Mouse (Mus musculus): ENCODE data around the gene Cacna1c. TPM values are rescaled to one million over a fixed set of nuclear protein-coding genes. Genes with fewer than 3 reads are reported as not detected.
A peak's percentile ranks its signal among the peaks of the same experiment; 100 is the strongest.

Cacna1c gene
- polyA plus RNA-seq, 1 experiment from 2014 or later = 2.1 TPM

DNA sequence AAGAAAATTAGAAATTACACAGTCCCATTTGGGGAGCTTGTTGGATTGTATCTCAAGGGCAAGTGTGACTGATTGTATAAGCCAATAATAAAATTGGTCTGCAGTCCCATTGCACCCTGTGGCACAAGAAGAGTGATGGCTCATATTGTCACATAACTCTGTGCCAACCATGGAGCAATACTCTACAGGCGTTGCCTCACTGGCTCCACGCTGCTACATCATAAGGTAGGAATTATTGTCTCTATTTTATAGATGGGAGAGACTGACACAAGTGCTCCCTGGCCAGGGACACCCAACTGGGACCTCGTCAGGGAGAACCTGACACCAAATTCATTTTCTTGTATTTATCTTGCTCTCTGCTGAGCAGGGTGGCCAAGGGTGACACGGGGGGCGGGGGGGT lies 85.8 kb downstream of the Cacna1c start:
- POLR2A ChIA-PET = interaction anchor here (0.6 kb wide), 1 partner anchor 257 kb away, joined by 3 read pairs; no protein-coding TSS in a partner anchor
- ATAC-seq = no peak
- no peak for DNase-seq (ENCODE audit: low read depth, low spot score)
- H3K27me3 ChIP-seq = peaks cover 18% of the 10 kb centered on the region
- in situ Hi-C loops (cut with MboI; ENCODE audit: low pct_unique_long_range_greater_than_20kb) = no loop called here
- TF ChIP-seq CTCF (IDR thresholded peaks at IDR 0.05) = no peak
- CTCF ChIA-PET = interaction anchor here (1.2 kb wide), 1 partner anchor 464 kb away, joined by 3 read pairs; no protein-coding TSS in a partner anchor

GRCm38 (mm10) chr6:119108466-119109394 lies 87.5 kb downstream of the Cacna1c start:
- peak; percentile 67 for TF ChIP-seq CTCF (IDR thresholded peaks at IDR 0.05)
- in situ Hi-C loops (cut with MboI; ENCODE audit: low pct_unique_long_range_greater_than_20kb) = no loop called here
- ChIA-PET POLR2A (no interaction called here), CTCF (interaction anchor here (1.0 to 1.5 kb wide), 2 partner anchors 317 to 462 kb away, joined by 3 to 4 read pairs; no protein-coding TSS in a partner anchor)
- ATAC-seq = peak; percentile 58
- H3K27me3 ChIP-seq = peaks cover 18% of the 10 kb centered on the region
- DNase-seq (ENCODE audit: low read depth, low spot score) = no peak

- DNase-seq (ENCODE audit: low read depth, low spot score) = no peak
- peaks cover 18% of the 10 kb centered on the region for H3K27me3 ChIP-seq
- ChIA-PET CTCF (interaction anchor here (1.0 to 1.5 kb wide), 2 partner anchors 316 to 461 kb away, joined by 3 to 4 read pairs; no protein-coding TSS in a partner anchor), POLR2A (no interaction called here)
- TF ChIP-seq CTCF (IDR thresholded peaks at IDR 0.05) = peak; percentile 25
- in situ Hi-C loops (cut with MboI; ENCODE audit: low pct_unique_long_range_greater_than_20kb) = no loop called here
- peak; percentile 6 for ATAC-seq
Observed at GRCm38 (mm10) chr6:119107856-119108465, 88.3 kb downstream of the Cacna1c start.

DNA sequence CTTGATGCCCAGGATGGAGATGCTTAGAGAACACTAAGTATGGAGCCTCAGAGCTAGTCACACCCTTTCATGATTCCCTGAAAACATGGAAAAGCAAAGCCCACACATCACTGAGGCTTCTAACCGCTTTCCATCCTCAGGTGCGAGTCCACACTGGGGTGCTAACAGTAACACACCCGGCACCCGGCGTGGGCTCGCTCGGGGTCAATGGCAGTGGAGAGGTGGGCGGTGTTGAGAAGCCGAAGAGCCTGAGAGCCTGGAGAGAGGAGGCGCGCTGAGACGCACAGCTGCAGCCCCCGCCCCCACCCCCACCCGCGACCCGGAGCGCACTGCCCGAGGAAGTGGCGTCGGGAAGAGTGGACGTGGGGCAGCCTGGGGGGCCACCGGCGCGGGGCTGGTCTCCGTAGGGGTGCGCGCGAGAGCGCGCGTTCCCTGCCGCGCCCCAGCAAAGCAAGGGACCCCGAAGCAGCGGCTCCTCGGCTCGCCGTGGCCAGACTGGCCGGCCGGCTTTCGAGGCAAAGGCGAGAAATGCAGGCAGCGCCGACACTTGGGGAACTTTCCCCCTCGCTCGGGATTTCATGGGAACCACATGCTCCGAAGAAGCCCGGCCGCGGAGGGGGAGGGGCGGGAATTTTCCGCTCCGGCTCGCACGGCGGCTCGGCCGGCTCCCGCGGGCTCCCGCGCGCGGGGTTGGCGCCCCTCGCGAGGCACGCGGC lies 88.9 kb downstream of the Cacna1c start:
- ATAC-seq (peak; percentile 7), DNase-seq (ENCODE audit: low read depth, low spot score) (no peak)
- H3K27me3 ChIP-seq = peaks cover 18% of the 10 kb centered on the region
- no peak for TF ChIP-seq CTCF (IDR thresholded peaks at IDR 0.05)
- CTCF ChIA-PET = interaction anchor here (1.2 to 1.4 kb wide), 2 partner anchors 453 to 480 kb away, joined by 3 read pairs; no protein-coding TSS in a partner anchor
- in situ Hi-C loops (cut with MboI; ENCODE audit: low pct_unique_long_range_greater_than_20kb) = no loop called here
- POLR2A ChIA-PET = no interaction called here

GRCm38 (mm10) chr6:119106726-119107125 lies 89.5 kb downstream of the Cacna1c start:
- TF ChIP-seq CTCF (IDR thresholded peaks at IDR 0.05) = no peak
- in situ Hi-C loops (cut with MboI; ENCODE audit: low pct_unique_long_range_greater_than_20kb) = no loop called here
- H3K27me3 ChIP-seq = peaks cover 18% of the 10 kb centered on the region
- ATAC-seq (no peak), DNase-seq (ENCODE audit: low read depth, low spot score) (no peak)
- CTCF ChIA-PET = interaction anchor here (1.2 to 3.4 kb wide), 3 partner anchors 452 to 480 kb away, joined by 3 to 19 read pairs (median 3); no protein-coding TSS in a partner anchor
- POLR2A ChIA-PET = interaction anchor here (0.6 kb wide), 1 partner anchor 135 kb away, joined by 6 read pairs; no protein-coding TSS in a partner anchor

DNA sequence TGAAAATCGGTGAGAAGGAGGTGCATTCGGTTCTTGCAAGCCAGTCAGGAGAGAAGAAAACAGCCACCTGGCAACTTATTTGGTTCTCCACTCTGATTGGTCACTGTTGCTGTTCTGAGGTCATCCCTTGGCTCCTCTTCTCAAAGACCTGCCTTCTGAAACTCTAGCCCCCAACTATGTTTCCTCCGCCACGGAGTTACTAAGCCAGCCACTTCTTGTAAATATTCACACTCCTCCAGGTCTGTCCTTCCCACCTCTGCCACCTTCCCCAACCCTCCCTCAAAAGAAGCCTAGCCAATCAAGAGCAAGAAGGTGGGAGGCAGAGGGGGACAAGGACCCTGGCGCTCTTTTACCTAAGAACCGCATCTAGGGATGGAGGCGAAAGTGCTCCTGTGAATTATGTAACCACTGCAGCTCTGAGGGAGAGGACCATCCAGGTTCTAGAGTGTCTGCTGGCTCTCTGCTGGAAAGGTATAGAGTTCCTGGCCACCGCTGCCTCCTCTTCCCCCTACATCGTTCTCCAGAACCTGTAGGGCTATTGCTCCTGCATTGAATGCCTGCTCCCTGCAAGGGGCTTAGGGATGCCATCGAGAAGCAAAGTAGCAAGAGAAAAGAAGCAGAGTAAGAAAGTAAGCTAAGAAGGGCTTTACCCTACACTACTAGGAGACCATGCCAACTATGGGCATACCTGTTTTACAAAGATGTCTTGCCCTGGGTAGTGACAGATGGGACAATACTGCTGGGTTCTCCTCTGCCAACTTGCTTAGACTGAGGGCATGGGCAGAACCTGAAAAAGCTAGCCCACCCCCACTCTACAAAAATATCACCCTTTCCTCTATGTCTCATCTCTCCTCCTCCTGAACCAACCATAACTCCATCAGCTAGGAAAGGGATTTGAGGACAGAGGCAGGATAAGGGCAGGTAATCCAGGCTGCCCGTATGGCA lies 90.3 kb downstream of the Cacna1c start:
- in situ Hi-C loops (cut with MboI; ENCODE audit: low pct_unique_long_range_greater_than_20kb) = no loop called here
- CTCF ChIA-PET = interaction anchor here (1.2 to 3.4 kb wide), 3 partner anchors 451 to 479 kb away, joined by 3 to 19 read pairs (median 3); no protein-coding TSS in a partner anchor
- POLR2A ChIA-PET = interaction anchor here (0.6 kb wide), 1 partner anchor 134 kb away, joined by 6 read pairs; no protein-coding TSS in a partner anchor
- no peak for ATAC-seq
- peaks cover 18% of the 10 kb centered on the region for H3K27me3 ChIP-seq
- no peak for DNase-seq (ENCODE audit: low read depth, low spot score)
- TF ChIP-seq CTCF (IDR thresholded peaks at IDR 0.05) = no peak

- in situ Hi-C loops (cut with MboI; ENCODE audit: low pct_unique_long_range_greater_than_20kb) = loop anchor here (5.0 kb wide), 2 partner anchors 177 to 462 kb away; no protein-coding TSS in a partner anchor
- TF ChIP-seq CTCF (IDR thresholded peaks at IDR 0.05) = peak; percentile 78
- ATAC-seq (no peak), DNase-seq (ENCODE audit: low read depth, low spot score) (no peak)
- H3K27me3 ChIP-seq = peaks cover 18% of the 10 kb centered on the region
- ChIA-PET CTCF (interaction anchor here (0.7 to 3.4 kb wide), 5 partner anchors 17 to 457 kb away, joined by 3 to 19 read pairs (median 3); no protein-coding TSS in a partner anchor), POLR2A (no interaction called here)
Observed at GRCm38 (mm10) chr6:119104246-119104645, 92.0 kb downstream of the Cacna1c start.

DNA sequence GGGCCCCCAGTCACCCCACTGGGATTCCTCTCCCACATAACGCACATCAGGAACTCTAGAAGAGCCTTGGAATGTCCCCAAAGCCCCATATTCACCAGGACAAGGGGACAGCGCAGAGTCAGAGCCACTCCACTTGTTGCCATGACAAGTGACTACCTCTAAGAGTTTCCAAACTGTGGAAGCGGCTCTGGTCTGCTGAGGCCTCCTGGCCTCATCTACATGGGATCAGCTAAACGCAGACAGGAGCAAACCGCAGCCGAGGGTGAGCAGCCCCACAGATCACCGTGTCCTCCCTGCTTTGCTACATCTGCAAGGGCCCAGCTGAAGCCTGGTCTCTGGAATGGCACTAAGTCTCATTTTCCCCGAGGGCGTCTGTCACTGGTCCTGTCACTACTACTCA lies 93.3 kb downstream of the Cacna1c start:
- in situ Hi-C loops (cut with MboI; ENCODE audit: low pct_unique_long_range_greater_than_20kb) = loop anchor here (5.0 kb wide), 2 partner anchors 176 to 461 kb away; no protein-coding TSS in a partner anchor
- ChIA-PET CTCF (interaction anchor here (1.0 to 3.4 kb wide), 3 partner anchors 15 to 456 kb away, joined by 3 to 19 read pairs (median 6); no protein-coding TSS in a partner anchor), POLR2A (no interaction called here)
- peaks cover 17% of the 10 kb centered on the region for H3K27me3 ChIP-seq
- no peak for TF ChIP-seq CTCF (IDR thresholded peaks at IDR 0.05)
- DNase-seq (ENCODE audit: low read depth, low spot score) = no peak
- no peak for ATAC-seq

GRCm38 (mm10) chr6:119099333-119099732 lies 96.9 kb downstream of the Cacna1c start:
- DNase-seq (ENCODE audit: low read depth, low spot score) (no peak), ATAC-seq (no peak)
- POLR2A ChIA-PET = no interaction called here
- no peak for TF ChIP-seq CTCF (IDR thresholded peaks at IDR 0.05)
- CTCF ChIA-PET = no interaction called here
- H3K27me3 ChIP-seq = no peaks in the 10 kb centered on the region
- in situ Hi-C loops (cut with MboI; ENCODE audit: low pct_unique_long_range_greater_than_20kb) = no loop called here

Data from Patski (cell line).